Mouse (Mus musculus) kidney, postnatal 36 days (tissue): ENCODE data around the gene Tecpr2.

Experiments used
- DNase-seq, 2 experiments: peaks; one replicate each; pipeline ENCODE4 v3.0.0; 2021 to 2022; ENCODE audit warnings: mixed read lengths in 2 of 2

The Tecpr2 gene

DNA sequence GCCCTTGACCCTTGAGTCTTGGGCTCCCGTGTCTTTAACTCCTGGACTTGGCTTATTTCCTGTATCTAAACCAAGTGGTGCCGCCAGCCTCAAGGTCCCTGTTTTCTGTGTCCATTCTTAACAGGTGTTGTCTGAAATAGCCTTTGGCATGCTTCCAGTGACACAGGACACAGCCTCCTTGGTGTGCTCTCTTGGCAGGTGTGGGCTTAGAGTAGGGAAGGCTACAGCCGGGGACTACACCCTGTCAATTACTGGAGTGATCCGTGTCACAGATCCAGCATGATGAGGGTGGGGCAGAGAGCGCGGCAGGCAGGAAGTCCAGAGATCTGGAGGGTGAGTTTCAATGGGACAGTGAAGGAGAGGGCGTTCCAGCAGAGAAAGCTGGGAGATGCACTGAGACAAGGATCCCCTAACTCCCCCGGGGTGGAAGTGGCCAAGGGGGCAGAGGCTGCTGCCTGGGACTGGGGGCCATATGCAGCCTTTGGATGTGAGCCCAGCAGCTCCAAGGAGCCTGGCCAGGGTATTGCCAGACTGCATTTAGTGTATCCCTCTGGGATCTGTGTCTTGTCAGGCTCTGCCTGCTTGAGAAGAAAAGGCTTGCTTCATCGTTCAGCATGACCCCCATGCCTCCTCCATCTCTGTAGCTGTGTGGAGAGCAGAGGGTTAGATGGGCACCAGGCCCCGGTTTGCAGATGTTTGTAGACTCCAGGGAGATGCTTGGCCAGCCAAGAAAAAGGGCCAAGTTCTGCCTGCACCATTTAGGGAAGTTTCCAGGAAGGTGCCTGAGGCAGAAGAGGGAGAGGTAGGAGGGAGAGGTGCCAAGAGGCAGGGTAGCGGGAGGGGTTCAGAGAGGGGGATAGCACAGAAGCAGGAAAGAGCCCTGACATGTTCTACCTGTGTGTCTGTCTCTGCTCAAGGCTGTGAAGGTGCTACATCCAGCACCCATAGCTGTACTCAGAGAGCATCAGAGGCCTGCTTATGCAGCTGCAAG is 119.7 kb downstream of the Tecpr2 start:
- DNase-seq = no peak

- DNase-seq = no peak
These were observed 120.7 kb downstream of the Tecpr2 start for GRCm38 (mm10) chr12:111009615-111010257.

- DNase-seq = no peak
These were observed 127.7 kb downstream of the Tecpr2 start for GRCm38 (mm10) chr12:111016807-111017206.

DNA sequence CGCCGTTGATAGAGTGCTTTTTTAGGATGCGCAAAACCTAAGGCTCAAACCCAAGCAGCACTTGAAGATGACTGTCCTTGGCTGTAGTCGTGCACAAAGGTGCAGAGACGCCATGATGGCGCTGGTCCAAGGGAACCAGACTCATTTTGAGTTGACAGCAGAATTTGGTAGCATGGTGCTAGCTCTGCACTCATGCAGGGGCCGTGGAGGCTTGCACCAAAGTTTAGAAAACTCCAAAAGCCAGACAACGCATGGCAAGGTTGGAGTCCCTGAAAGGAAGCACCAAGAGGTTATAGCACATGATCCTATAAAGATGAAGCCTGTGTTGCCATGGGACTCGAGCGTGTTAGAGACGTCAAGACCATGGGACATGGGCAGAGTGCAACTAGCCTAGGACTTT is 129.0 kb downstream of the Tecpr2 start:
- DNase-seq = no peak

DNA sequence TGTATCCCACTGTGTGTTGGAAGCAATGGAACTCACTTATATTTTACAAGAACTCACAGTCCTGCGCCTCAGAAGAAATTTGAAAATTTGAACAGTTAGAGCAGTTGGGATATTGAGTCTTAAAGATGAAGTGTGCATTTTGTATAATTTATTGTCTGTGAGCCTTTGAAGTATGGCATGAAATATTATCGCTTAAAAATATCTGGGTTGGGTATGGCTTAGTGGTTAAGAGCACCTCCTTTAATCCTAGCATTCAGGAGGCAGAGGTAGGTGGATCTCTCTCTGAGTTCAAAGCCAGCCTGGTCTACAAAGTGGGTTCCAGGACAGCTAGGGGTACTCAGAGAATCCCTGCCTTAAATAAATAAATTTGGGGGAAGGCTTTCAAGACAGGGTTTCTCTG is 130.0 kb downstream of the Tecpr2 start:
- no peak for DNase-seq

- DNase-seq = no peak
These were observed 132.1 kb downstream of the Tecpr2 start for GRCm38 (mm10) chr12:111021138-111021537.

- DNase-seq = no peak
These were observed 132.5 kb downstream of the Tecpr2 start for GRCm38 (mm10) chr12:111021577-111021976.
